Mouse (Mus musculus) liver, postnatal 0 days (tissue): ENCODE data around the gene Nkain1.

Source experiments
- CTCF ChIP-seq: sonication (generic); IDR thresholded peaks from 2 replicates; pipeline ENCODE4 v1.5.1; 2016; ENCODE audit warnings: antibody characterized with exemption, low read depth
- EP300 ChIP-seq: IDR thresholded peaks from 2 replicates; pipeline ENCODE4 v1.6.1; 2016; ENCODE audit warnings: antibody characterized with exemption, low read depth, mild to moderate bottlenecking

DNA sequence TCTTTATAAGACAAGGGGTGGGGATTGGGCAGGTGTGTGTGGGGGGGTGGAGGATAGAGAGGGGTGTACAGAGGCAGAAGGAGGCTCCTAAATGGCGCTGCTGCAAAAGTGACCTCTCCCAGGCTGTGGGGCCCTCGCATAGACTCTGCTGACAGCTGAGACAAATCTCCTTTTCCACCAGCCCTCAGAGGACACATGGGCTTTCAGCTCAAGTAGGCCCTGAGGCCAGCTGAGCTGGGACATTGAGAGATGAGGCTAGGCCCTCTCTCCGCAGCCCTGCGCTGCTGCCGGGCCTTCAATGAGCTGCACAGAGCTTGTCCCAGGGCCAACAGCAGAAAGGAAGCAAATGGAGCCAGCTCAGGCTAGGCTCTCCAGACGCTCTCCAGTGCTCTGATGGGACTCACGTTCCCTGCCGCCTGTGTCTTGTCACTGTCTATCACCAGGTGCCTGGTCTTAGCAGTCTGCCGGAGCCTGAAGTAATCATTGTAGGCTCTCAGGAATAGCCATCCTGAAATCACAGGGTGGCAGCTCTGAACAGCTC lies 4.8 kb upstream of the Nkain1 start:
- TF ChIP-seq CTCF (no peak), EP300 (no peak)
